11 mouse cellular contexts compared by ENCODE assay signal in genomic region chr3:101560841-101561522, GRCm38 (mm10). TPM values are rescaled to one million over a fixed set of nuclear protein-coding genes. Genes with fewer than 3 reads are reported as not detected.
DNase-seq lines count a peak whose midpoint lies in the region; ATAC-seq and TF ChIP-seq lines count a peak whose summit lies in the region.
"Had no signal": no experiment of that assay in that cellular context is flagged by ENCODE, and none has a peak within 500 bp of the region (broad histone marks: within the 10 kb centered on the region; RNA-seq: fewer than 3 reads in every experiment).

No protein-coding gene starts in this region.

- TF ChIP-seq POLR2A in thymus, adult 2 months (IDR thresholded peaks at IDR 0.05; ENCODE audit: control insufficient read depth, extremely low read depth, insufficient read depth, low read length, poor library complexity), result no peak

- no peaks in the 10 kb centered on the region for H3K36me3 ChIP-seq in hindbrain, embryonic 15.5 days
- H3K36me3 ChIP-seq in neural tube, embryonic 14.5 days (ENCODE audit: control insufficient read depth, insufficient read depth, low read length), result no peaks in the 10 kb centered on the region
- no peaks in the 10 kb centered on the region for H3K36me3 ChIP-seq in thymus, adult 2 months (ENCODE audit: control insufficient read depth, insufficient read depth, low read length)

- no peak for TF ChIP-seq CTCF in thymus, adult 2 months (IDR thresholded peaks at IDR 0.05; ENCODE audit: borderline replicate concordance, control insufficient read depth, extremely low read depth, insufficient read depth, low read length, poor library complexity)

- intact Hi-C loops in left cerebral cortex, postnatal 4 days (cut with DNase I), result no loop called here
- intact Hi-C loops in heart, postnatal 14 days (cut with DNase I), result no loop called here

- ATAC-seq in hindbrain, embryonic 15.5 days (ENCODE audit: low FRiP score, low read depth), result peak; percentile 75; the same call in 1 of the 2 replicates
- peak; percentile 51; the same call in 1 of the 2 replicates for ATAC-seq in neural tube, embryonic 14.5 days (ENCODE audit: low read depth)

- H3K9me3 ChIP-seq in hindbrain, embryonic 15.5 days, result no peaks in the 10 kb centered on the region
- H3K9me3 ChIP-seq in neural tube, embryonic 14.5 days (ENCODE audit: control insufficient read depth, low read length), result no peaks in the 10 kb centered on the region

- DNase-seq in left cerebral cortex, postnatal 4 days, result peak; percentile 49
- no peak for DNase-seq in left cerebral cortex, adult 11 months (ENCODE audit: low spot score)
- DNase-seq in cerebellum, postnatal 14 days, result peak; percentile 52 to 53
- DNase-seq in thymus, adult 2 months, result no peak
- DNase-seq in adrenal gland, adult 2 months, result no peak
- DNase-seq in heart, postnatal 14 days, result no peak
- DNase-seq: adrenal gland, adult 8-10 months; thymus, adult 18-20 months had no signal

- 38% methylated on average over 9 of the region's 9 CpGs for WGBS in hindbrain, embryonic 15.5 days
- WGBS in neural tube, embryonic 14.5 days, result 47% methylated on average over 9 of the region's 9 CpGs
- 96% methylated on average over 9 of the region's 9 CpGs for WGBS in thymus, adult 2 months

- no peak overlapping the region for H3K9ac ChIP-seq in hindbrain, embryonic 15.5 days
- no peak overlapping the region for H3K9ac ChIP-seq in neural tube, embryonic 14.5 days (replicated peaks; ENCODE audit: low read depth, low read length)

- H3K4me2 ChIP-seq in hindbrain, embryonic 15.5 days, result no peak overlapping the region
- H3K4me2 ChIP-seq in neural tube, embryonic 14.5 days (ENCODE audit: low read depth, low read length), result no peak overlapping the region

- H3K4me1 ChIP-seq in hindbrain, embryonic 15.5 days (replicated peaks), result peaks cover 13% of the 10 kb centered on the region
- peaks cover 9% of the 10 kb centered on the region; the same call in 1 of the 2 replicates for H3K4me1 ChIP-seq in neural tube, embryonic 14.5 days (ENCODE audit: control insufficient read depth, insufficient read depth, low read length)
- H3K4me1 ChIP-seq in thymus, adult 2 months (replicated peaks; ENCODE audit: control insufficient read depth, insufficient read depth, low read length), result no peaks in the 10 kb centered on the region

- H3K27me3 ChIP-seq in hindbrain, embryonic 15.5 days, result no peaks in the 10 kb centered on the region
- H3K27me3 ChIP-seq in neural tube, embryonic 14.5 days (ENCODE audit: control insufficient read depth, insufficient read depth, low read length), result no peaks in the 10 kb centered on the region
- no peaks in the 10 kb centered on the region for H3K27me3 ChIP-seq in thymus, adult 2 months (ENCODE audit: control insufficient read depth, insufficient read depth, low read length)

- H3K4me3 ChIP-seq in hindbrain, embryonic 15.5 days, result no peak overlapping the region
- no peak overlapping the region for H3K4me3 ChIP-seq in neural tube, embryonic 14.5 days (ENCODE audit: low read depth, low read length)
- H3K4me3 ChIP-seq in thymus, adult 2 months (ENCODE audit: control insufficient read depth, insufficient read depth, low read length), result no peak overlapping the region
- H3K4me3 ChIP-seq: erythroblast, embryonic 14.5 days had no signal

- peak overlapping the region; percentile 56 for H3K27ac ChIP-seq in hindbrain, embryonic 15.5 days (replicated peaks)
- H3K27ac ChIP-seq in neural tube, embryonic 14.5 days (ENCODE audit: low read depth, low read length), result no peak overlapping the region
- no peak overlapping the region for H3K27ac ChIP-seq in thymus, adult 2 months (ENCODE audit: control insufficient read depth, insufficient read depth, low read length)

RNA-seq across cellular contexts. Expression of gene Atp1a1, which starts 43.5 kb away (rescaled TPM):
- total RNA-seq in left cerebral cortex, postnatal 4 days (2021), result 100 to 1,000 TPM; 205 to 223 TPM
- 69.3 and 72.6 TPM in 2 replicates for polyA plus RNA-seq in hindbrain, embryonic 15.5 days (2015; fragmentation: Nextera tagmentation; extraction: Ambion mirVana)
- polyA plus RNA-seq in neural tube, embryonic 14.5 days (2014; fragmentation: Nextera tagmentation; extraction: Ambion mirVana), result 105 and 115 TPM in 2 replicates
- polyA plus RNA-seq in thymus, adult 2 months (2012; rRNA removed), result 273 and 288 TPM in 2 replicates
- 1,000 to 10,000 TPM in 1 of 2 experiments, 100 to 1,000 TPM in 1; 611 to 1,035 TPM for total RNA-seq in adrenal gland, adult 2 months (2021)
- polyA plus RNA-seq in adrenal gland, adult 2 months (2012; rRNA removed), result 301 and 380 TPM in 2 replicates
- total RNA-seq in heart, postnatal 14 days (2021), result 100 to 1,000 TPM; 773 to 866 TPM

Comparison
In these comparisons a context has a peak if more than half of its experiments do, and no peak if none do; other contexts are left out.
1. DNase-seq: peak in left cerebral cortex, postnatal 4 days (single experiment) and cerebellum, postnatal 14 days (2 of 2); none in left cerebral cortex, adult 11 months (single experiment), thymus, adult 2 months (single experiment), adrenal gland, adult 2 months (single experiment) and heart, postnatal 14 days (0 of 2).